Mouse (Mus musculus) heart, adult 2 months (tissue): Measurements from ENCODE around the gene Gon4l. TPM values are rescaled to one million over a fixed set of nuclear protein-coding genes. Genes with fewer than 3 reads are reported as not detected.

ENCODE experiments used
- DNase-seq, 2 experiments: peaks; one replicate each; pipeline ENCODE4 v3.0.0; 2021
- H3K27ac ChIP-seq: fragments of 200-600 bp; 2 replicates; pipeline ENCODE4 v1.8.1; 2022
- H3K27me3 ChIP-seq: fragments of 200-500 bp; 2 replicates; pipeline ENCODE4 v1.6.1; 2012; ENCODE audit warnings: mild to moderate bottlenecking, low read length, inconsistent platforms, mixed read lengths; ENCODE audit not compliant: control insufficient read depth, insufficient read depth
- H3K36me3 ChIP-seq: fragments of 200-500 bp; 2 replicates; pipeline ENCODE4 v1.6.1; 2012; ENCODE audit warnings: low read length, inconsistent platforms; ENCODE audit not compliant: control insufficient read depth, insufficient read depth
- H3K4me1 ChIP-seq: fragments of 200-500 bp; 2 replicates; pipeline ENCODE4 v1.6.1; 2011; ENCODE audit warnings: low read length; ENCODE audit not compliant: control insufficient read depth, insufficient read depth
- H3K4me3 ChIP-seq: fragments of 200-600 bp; 2 replicates; pipeline ENCODE4 v1.8.1; 2022
- H3K79me2 ChIP-seq: fragments of 200-500 bp; replicated peaks from 2 replicates; pipeline ENCODE4 v1.6.1; 2012; ENCODE audit warnings: mild to moderate bottlenecking, inconsistent platforms, low read length, moderate library complexity, mixed read lengths; ENCODE audit not compliant: control insufficient read depth, insufficient read depth
- H3K9ac ChIP-seq: fragments of 200-500 bp; 2 replicates; pipeline ENCODE4 v1.6.1; 2012; ENCODE audit warnings: low read depth, mild to moderate bottlenecking, control low read depth, inconsistent platforms, low read length, mixed read lengths
- CTCF ChIP-seq: fragments of 200-600 bp; IDR thresholded peaks from 2 replicates; pipeline ENCODE4 v1.8.1; 2022; ENCODE audit warnings: antibody characterized with exemption, mild to moderate bottlenecking, moderate library complexity
- EP300 ChIP-seq: fragments of 200-500 bp; IDR thresholded peaks from 2 replicates; pipeline ENCODE4 v1.6.1; 2011; ENCODE audit warnings: low read depth, low read length, control low read depth; ENCODE audit not compliant: insufficient read depth
- POLR2A ChIP-seq: fragments of 200-500 bp; IDR thresholded peaks from 2 replicates; pipeline ENCODE4 v1.6.1; 2011; ENCODE audit warnings: mild to moderate bottlenecking, low read depth, low read length, control low read depth; ENCODE audit not compliant: insufficient read depth
- WGBS: fragments of 180-500 bp; shearing (Covaris S2); methylation state at CpG from one replicate; pipeline ENCODE4 v1.1.7; 2018; 5-methylcytosine and 5-hydroxymethylcytosine counted together
- intact Hi-C: fragments of 180-260 bp; cut with DNase I; formaldehyde crosslinking; loops from one replicate; pipeline ENCODE4 v1.15.1; 2025
- polyA plus RNA-seq: library from polyadenylated mRNA; depleted of rRNA; stranded (reverse); fragments of >200 nt; gene quantifications from 2 replicates; pipeline ENCODE4 v1.2.3, GENCODE M21; 2012
- total RNA-seq, 2 experiments: library from RNA; stranded (reverse); gene quantifications; 2 replicates each; pipeline ENCODE4 v1.2.3; 2021

Gon4l gene
- total and polyA plus RNA-seq, 3 experiments = 10.7 to 24.3 (median 19.9) TPM

- no peaks in the 10 kb centered on the region; the same call in 1 of the 2 replicates for H3K79me2 ChIP-seq
- DNase-seq = no peak
- WGBS = 85% methylated on average over 4 of the region's 4 CpGs
- H3K27me3 ChIP-seq = no peaks in the 10 kb centered on the region
- no peak for TF ChIP-seq EP300
- TF ChIP-seq CTCF = no peak
- TF ChIP-seq POLR2A = no peak
- H3K27ac ChIP-seq = no peak overlapping the region
- intact Hi-C loops = loop anchor here (10.0 kb wide), 2 partner anchors 221 to 271 kb away; partner anchors contain the start of genes Clk2, Hcn3 and Thbs3
- H3K4me3 ChIP-seq = no peak overlapping the region
- H3K9ac ChIP-seq = no peak overlapping the region
- H3K4me1 ChIP-seq = no peaks in the 10 kb centered on the region; the same call in 1 of the 2 replicates
- peaks cover 1% of the 10 kb centered on the region; the same call in 1 of the 2 replicates for H3K36me3 ChIP-seq
These were observed 109.1 kb downstream of the Gon4l start for GRCm38 (mm10) chr3:88944109-88944508.

- Histone ChIP-seq H3K36me3 (peaks cover 11% of the 10 kb centered on the region), H3K27me3 (no peaks in the 10 kb centered on the region), H3K79me2 (peaks cover 1% of the 10 kb centered on the region; the same call in 1 of the 2 replicates), H3K4me3 (peak overlapping the region; percentile 98), H3K9ac (peak overlapping the region; percentile 99), H3K4me1 (peaks cover 5% of the 10 kb centered on the region), H3K27ac (peak overlapping the region; percentile 99)
- intact Hi-C loops = loop anchor here (2.0 to 10.0 kb wide), 4 partner anchors 35 to 265 kb away; partner anchors contain the start of genes Clk2, Hcn3 and Thbs3
- peak; percentile 91 to 93 for DNase-seq
- under 1% methylated on average over 75 of the region's 92 CpGs for WGBS
- TF ChIP-seq CTCF (no peak), EP300 (0 out of 2 replicates have a peak, but pooled peaks have one; percentile 10), POLR2A (peak; percentile 96)
These were observed 115.0 kb downstream of the Gon4l start for GRCm38 (mm10) chr3:88949786-88950575.

- no peak; the same call in 1 of the 2 replicates for TF ChIP-seq POLR2A
- TF ChIP-seq EP300 = no peak
- peak; percentile 62 for TF ChIP-seq CTCF
- intact Hi-C loops = loop anchor here (2.0 to 5.0 kb wide), 2 partner anchors 36 to 42 kb away; no protein-coding TSS in a partner anchor
- peaks cover 13% of the 10 kb centered on the region for H3K36me3 ChIP-seq
- peak within 1 kb of the TSS; percentile 98 for H3K4me3 ChIP-seq
- peak within 1 kb of the TSS; percentile 99 for H3K27ac ChIP-seq
- peak; percentile 86 to 87 for DNase-seq
- H3K79me2 ChIP-seq = peaks cover 3% of the 10 kb centered on the region
- H3K4me1 ChIP-seq = peaks cover 6% of the 10 kb centered on the region
- no peaks in the 10 kb centered on the region for H3K27me3 ChIP-seq
- 2% methylated on average over 41 of the region's 64 CpGs for WGBS
- peak within 1 kb of the TSS; percentile 99 for H3K9ac ChIP-seq
These were observed 115.7 kb downstream of the Gon4l start, which contains the start of the genes Ash1l and Dap3 for GRCm38 (mm10) chr3:88950576-88951326. Gene Ash1l (plus strand): TSS chr3:88950622. Gene Dap3 (minus strand): TSS chr3:88951181.

- H3K27ac ChIP-seq = peak overlapping the region; percentile 99
- no peak for TF ChIP-seq CTCF
- TF ChIP-seq EP300 = no peak
- TF ChIP-seq POLR2A = no peak
- intact Hi-C loops = loop anchor here (2.0 to 5.0 kb wide), 2 partner anchors 37 to 41 kb away; no protein-coding TSS in a partner anchor
- peak overlapping the region; percentile 98 for H3K4me3 ChIP-seq
- 0% methylated on average over 5 of the region's 5 CpGs for WGBS
- H3K4me1 ChIP-seq = peaks cover 7% of the 10 kb centered on the region
- H3K9ac ChIP-seq = peak overlapping the region; percentile 99
- H3K27me3 ChIP-seq = no peaks in the 10 kb centered on the region
- H3K36me3 ChIP-seq = peaks cover 15% of the 10 kb centered on the region
- H3K79me2 ChIP-seq = peaks cover 3% of the 10 kb centered on the region
- DNase-seq = no peak
These were observed 116.3 kb downstream of the Gon4l start for GRCm38 (mm10) chr3:88951327-88951800.

GRCm38 (mm10) chr3:88953246-88953645 is 118.2 kb downstream of the Gon4l start:
- no peak for TF ChIP-seq CTCF
- TF ChIP-seq EP300 = no peak
- no peak for TF ChIP-seq POLR2A
- Histone ChIP-seq H3K4me3 (no peak overlapping the region), H3K79me2 (peaks cover 3% of the 10 kb centered on the region), H3K4me1 (peaks cover 7% of the 10 kb centered on the region), H3K27me3 (no peaks in the 10 kb centered on the region), H3K9ac (no peak overlapping the region), H3K36me3 (peaks cover 20% of the 10 kb centered on the region), H3K27ac (no peak overlapping the region; the same call in 1 of the 2 replicates)
- 59% methylated on average over 4 of the region's 4 CpGs for WGBS
- intact Hi-C loops = loop anchor here (5.0 kb wide), 1 partner anchor 39 kb away; no protein-coding TSS in a partner anchor
- DNase-seq = no peak
